Mouse (Mus musculus) kidney, embryonic 16.5 days (tissue): ENCODE results near the gene Plscr2. TPM values are rescaled to one million over a fixed set of nuclear protein-coding genes. Genes with fewer than 3 reads are reported as not detected.
"Not testable (repeated sequence)": the region's sequence is repeated elsewhere in the genome, so short reads cannot be mapped to it uniquely, and the experiment has no call there.

Experiments
- ATAC-seq: fragments of 200-750 bp; cut with Nextera tagmentation; 2 replicates; pipeline ENCODE4 v1.8.0; 2017; ENCODE audit warnings: moderate TSS enrichment; ENCODE audit not compliant: low FRiP score, low TSS enrichment
- H3K27ac ChIP-seq: fragments of 300-500 bp; sonication (generic); 2 replicates; pipeline ENCODE4 v1.5.1; 2014; ENCODE audit warnings: low read length
- H3K27me3 ChIP-seq: fragments of 300-500 bp; sonication (generic); 2 replicates; pipeline ENCODE4 v1.6.1; 2014; ENCODE audit warnings: low read length, control low read depth, mixed read lengths; ENCODE audit not compliant: insufficient read depth
- H3K36me3 ChIP-seq: fragments of 300-500 bp; sonication (generic); 2 replicates; pipeline ENCODE4 v1.6.1; 2014; ENCODE audit warnings: low read length, control low read depth, mixed read lengths; ENCODE audit not compliant: insufficient read depth
- H3K4me1 ChIP-seq: fragments of 300-500 bp; sonication (generic); 2 replicates; pipeline ENCODE4 v1.6.1; 2014; ENCODE audit warnings: low read length, control low read depth, mixed read lengths; ENCODE audit not compliant: insufficient read depth
- H3K4me2 ChIP-seq: fragments of 300-500 bp; sonication (generic); replicated peaks from 2 replicates; pipeline ENCODE4 v1.6.1; 2014; ENCODE audit warnings: low read depth, low read length
- H3K4me3 ChIP-seq: fragments of 300-500 bp; sonication (generic); 2 replicates; pipeline ENCODE4 v1.5.1; 2014; ENCODE audit warnings: mild to moderate bottlenecking, low read length
- H3K9ac ChIP-seq: fragments of 300-500 bp; sonication (generic); replicated peaks from 2 replicates; pipeline ENCODE4 v1.6.1; 2014; ENCODE audit warnings: low read length
- H3K9me3 ChIP-seq: fragments of 300-500 bp; sonication (generic); 2 replicates; pipeline ENCODE4 v1.6.1; 2016; ENCODE audit warnings: low read length, control low read depth
- WGBS: fragments of 180-500 bp; shearing (Covaris S2); extraction: QIAGEN DNeasy Blood & Tissue Kit; methylation state at CpG from one replicate; pipeline ENCODE4 v1.1.7; 2014; 5-methylcytosine and 5-hydroxymethylcytosine counted together
- polyA plus RNA-seq: library from polyadenylated mRNA; unstranded; fragments of >200 nt; fragmentation: Nextera tagmentation; extraction: Ambion mirVana; gene quantifications from 2 replicates; pipeline ENCODE4 v1.2.1, GENCODE M21; 2015

Gene Plscr2
- polyA plus RNA-seq, 1 experiment from 2014 or later = 47.8 TPM

DNA sequence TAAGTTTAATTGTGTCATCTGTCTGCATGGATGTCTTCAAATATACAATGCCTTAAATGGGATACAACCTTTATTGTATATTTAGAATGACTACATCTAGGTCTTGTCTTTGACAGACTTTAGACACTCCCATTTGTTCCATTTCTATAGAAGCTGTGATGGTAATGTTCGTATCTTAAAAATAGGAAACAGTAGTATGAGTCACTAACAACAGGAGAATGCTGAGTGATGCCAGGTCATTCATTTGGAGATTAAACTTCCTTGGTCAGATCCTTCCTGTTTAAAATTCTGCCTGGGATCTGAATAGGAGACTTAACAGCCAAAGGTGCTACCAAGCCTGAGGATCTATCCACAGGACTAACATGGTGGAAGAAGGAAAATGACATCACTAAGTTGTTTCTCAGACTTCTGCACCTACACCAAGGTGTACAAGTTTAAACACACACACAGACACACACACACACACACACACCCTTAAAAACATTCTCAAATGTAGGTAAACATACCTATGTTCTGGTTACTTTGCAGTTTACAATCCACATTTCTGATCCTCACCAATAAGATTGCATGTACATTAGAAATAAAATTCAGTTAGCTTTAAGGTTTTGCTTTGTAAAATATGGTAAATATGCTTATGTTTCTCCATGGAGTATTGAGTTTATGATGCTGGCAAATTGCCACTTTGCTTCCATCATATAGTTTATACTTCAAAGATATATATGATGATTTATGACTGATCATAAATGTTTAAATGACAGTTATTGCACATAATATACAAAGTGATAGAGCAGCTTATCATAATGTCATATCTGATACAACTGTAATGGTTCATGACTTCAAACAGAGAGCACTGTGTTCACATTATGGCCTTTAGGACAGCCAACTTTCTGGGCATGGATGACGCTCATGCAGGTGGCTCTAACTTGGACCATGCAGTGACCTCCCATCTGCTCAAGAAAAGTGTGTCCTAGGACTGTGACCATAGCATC is 18.5 kb downstream of the Plscr2 start:
- Histone ChIP-seq H3K9ac (no peak overlapping the region), H3K4me3 (no peak overlapping the region), H3K27ac (no peak overlapping the region), H3K4me2 (no peak overlapping the region), H3K36me3 (no peaks in the 10 kb centered on the region), H3K9me3 (no peaks in the 10 kb centered on the region), H3K27me3 (no peaks in the 10 kb centered on the region), H3K4me1 (peaks cover 17% of the 10 kb centered on the region; the same call in 1 of the 2 replicates)
- ATAC-seq = no peak
- 91% methylated on average over 2 of the region's 2 CpGs for WGBS

- Histone ChIP-seq H3K4me3 (no peak overlapping the region), H3K27me3 (no peaks in the 10 kb centered on the region), H3K36me3 (no peaks in the 10 kb centered on the region), H3K9ac (no peak overlapping the region), H3K4me2 (no peak overlapping the region), H3K9me3 (no peaks in the 10 kb centered on the region), H3K4me1 (0 out of 2 replicates have a peak, but pooled peaks cover 10% of the 10 kb centered on the region), H3K27ac (peak overlapping the region; percentile 61; the same call in 1 of the 2 replicates)
- 45% methylated on average over 1 of the region's 1 CpGs for WGBS
- ATAC-seq = 0 out of 2 replicates have a peak, but pooled peaks have one; percentile 54
These were observed 22.9 kb downstream of the Plscr2 start for GRCm38 (mm10) chr9:92298288-92298687.

DNA sequence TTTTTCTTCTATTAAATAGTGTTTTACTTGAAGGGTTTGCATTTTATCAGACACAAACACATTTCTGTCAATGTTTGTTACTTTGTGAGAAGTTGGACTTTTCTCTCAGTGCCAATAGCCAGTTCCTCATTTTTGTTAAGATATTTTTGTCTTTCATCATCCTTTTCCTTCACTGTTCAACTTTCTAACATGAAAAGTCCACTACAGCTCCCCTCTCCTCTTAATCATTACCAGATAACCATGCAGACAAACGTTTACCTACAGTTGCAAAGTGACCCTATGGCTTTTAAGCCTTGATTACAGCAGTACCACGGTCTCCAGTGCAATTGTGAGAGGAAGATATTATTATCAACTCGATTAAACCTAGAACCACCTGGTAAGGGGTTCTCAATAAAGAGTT is 25.8 kb downstream of the Plscr2 start:
- Histone ChIP-seq H3K9me3 (no peaks in the 10 kb centered on the region), H3K27ac (no peak overlapping the region), H3K4me3 (no peak overlapping the region), H3K9ac (no peak overlapping the region), H3K27me3 (no peaks in the 10 kb centered on the region), H3K4me2 (no peak overlapping the region), H3K36me3 (no peaks in the 10 kb centered on the region), H3K4me1 (peaks cover 12% of the 10 kb centered on the region; the same call in 1 of the 2 replicates)
- ATAC-seq = no peak
- 62% methylated on average over 3 of the region's 3 CpGs for WGBS

- no peak overlapping the region for H3K4me2 ChIP-seq
- WGBS = 36% methylated on average over 8 of the region's 8 CpGs
- H3K9me3 ChIP-seq = no peaks in the 10 kb centered on the region
- H3K27ac ChIP-seq = no peak overlapping the region
- H3K9ac ChIP-seq = no peak overlapping the region
- H3K4me1 ChIP-seq = peaks cover 2% of the 10 kb centered on the region; the same call in 1 of the 2 replicates
- H3K27me3 ChIP-seq = no peaks in the 10 kb centered on the region
- H3K4me3 ChIP-seq = no peak overlapping the region
- no peaks in the 10 kb centered on the region for H3K36me3 ChIP-seq
- peak; percentile 71 for ATAC-seq
These were observed 29.7 kb downstream of the Plscr2 start for GRCm38 (mm10) chr9:92305075-92305474.

- Histone ChIP-seq H3K4me2 (no peak overlapping the region), H3K9me3 (no peaks in the 10 kb centered on the region), H3K27me3 (no peaks in the 10 kb centered on the region), H3K4me3 (no peak overlapping the region), H3K4me1 (peaks cover 2% of the 10 kb centered on the region; the same call in 1 of the 2 replicates), H3K36me3 (no peaks in the 10 kb centered on the region), H3K9ac (no peak overlapping the region), H3K27ac (no peak overlapping the region)
- peak; percentile 46; the same call in 1 of the 2 replicates for ATAC-seq
- 73% methylated on average over 8 of the region's 8 CpGs for WGBS
These were observed 30.3 kb downstream of the Plscr2 start for GRCm38 (mm10) chr9:92305620-92306220.

DNA sequence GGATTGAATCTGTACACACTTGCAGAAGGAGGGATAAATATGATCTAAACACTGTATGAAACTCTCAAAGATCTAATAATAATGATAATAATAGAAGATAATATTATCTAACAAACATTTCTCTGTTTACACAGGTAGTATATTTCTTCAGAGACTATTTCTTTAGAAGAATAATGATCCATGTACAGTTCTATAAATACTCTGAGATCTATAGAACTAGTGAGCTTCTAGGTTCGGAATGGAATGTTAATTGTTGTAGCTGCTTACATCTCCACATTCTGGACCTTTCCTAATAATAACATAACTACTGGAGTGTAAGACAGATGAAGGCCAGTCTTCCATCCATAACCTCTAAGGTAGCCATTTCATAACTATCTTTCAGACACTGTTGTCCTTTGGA is 33.7 kb downstream of the Plscr2 start, which contains the start of gene 1700057G04Rik:
Gene 1700057G04Rik (plus strand): TSS at position 301 of the 400 bp plus-strand sequence.
- H3K27me3 ChIP-seq = no peaks in the 10 kb centered on the region
- H3K36me3 ChIP-seq = no peaks in the 10 kb centered on the region
- 80% methylated on average over 1 of the region's 1 CpGs for WGBS
- H3K4me1 ChIP-seq = peaks cover 2% of the 10 kb centered on the region; the same call in 1 of the 2 replicates
- H3K27ac ChIP-seq = no peak within 1 kb of the TSS
- no peak within 1 kb of the TSS for H3K4me2 ChIP-seq
- H3K9ac ChIP-seq = no peak within 1 kb of the TSS
- H3K4me3 ChIP-seq = no peak within 1 kb of the TSS
- no peaks in the 10 kb centered on the region for H3K9me3 ChIP-seq
- ATAC-seq = no peak

DNA sequence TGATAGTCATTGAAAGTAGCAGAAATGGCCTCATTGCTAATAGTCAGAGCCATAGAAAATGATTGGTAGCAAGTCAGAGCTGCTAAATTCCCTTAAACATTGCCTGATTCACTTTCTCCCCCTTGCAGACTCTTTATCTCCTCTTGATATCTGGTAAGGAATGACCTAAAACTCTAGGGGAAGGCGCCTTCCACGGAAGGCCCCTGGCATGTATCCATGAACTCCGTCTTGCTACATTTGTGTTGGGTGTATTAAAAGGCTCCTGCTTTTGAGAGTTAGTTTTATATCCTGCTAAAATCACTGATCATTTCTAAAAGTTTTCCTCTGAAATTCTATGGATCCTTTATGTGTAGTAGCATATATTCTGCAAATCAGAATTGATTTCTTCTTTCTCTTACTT is 41.4 kb downstream of the Plscr2 start:
- Histone ChIP-seq H3K4me3 (no peak overlapping the region), H3K36me3 (no peaks in the 10 kb centered on the region), H3K27ac (no peak overlapping the region), H3K27me3 (no peaks in the 10 kb centered on the region), H3K4me1 (no peaks in the 10 kb centered on the region), H3K4me2 (no peak overlapping the region), H3K9me3 (no peaks in the 10 kb centered on the region), H3K9ac (no peak overlapping the region)
- no peak for ATAC-seq
- 75% methylated on average over 3 of the region's 3 CpGs for WGBS

DNA sequence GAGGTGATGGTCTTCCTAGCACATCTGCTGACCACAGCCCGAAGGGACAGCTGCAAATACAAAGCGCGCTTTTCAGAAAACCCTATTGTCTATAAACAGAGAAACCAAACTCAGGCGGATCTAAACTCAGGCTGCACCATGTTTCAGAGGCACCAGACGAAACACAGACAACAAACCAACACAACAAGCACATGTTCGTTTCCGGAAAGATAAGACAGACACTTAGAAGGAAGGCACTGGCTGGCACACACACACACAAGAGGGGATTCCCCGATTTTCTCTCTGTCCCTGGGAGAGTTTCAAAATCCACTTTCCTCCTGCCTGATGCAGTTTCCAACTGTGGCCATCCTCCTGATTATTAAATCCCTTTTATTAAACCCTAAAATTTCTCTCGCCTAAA is 50.5 kb downstream of the Plscr2 start:
- not testable (repeated sequence) for H3K9ac ChIP-seq, H3K27ac ChIP-seq, H3K4me1 ChIP-seq, H3K27me3 ChIP-seq, ATAC-seq, H3K4me2 ChIP-seq, H3K9me3 ChIP-seq, H3K4me3 ChIP-seq, H3K36me3 ChIP-seq
- WGBS = 83% methylated on average over 9 of the region's 9 CpGs

GRCm38 (mm10) chr9:92326813-92327212 is 51.4 kb downstream of the Plscr2 start:
- no peak overlapping the region for H3K4me2 ChIP-seq
- H3K27me3 ChIP-seq = no peaks in the 10 kb centered on the region
- no peak overlapping the region for H3K27ac ChIP-seq
- H3K9me3 ChIP-seq = no peaks in the 10 kb centered on the region
- no peak for ATAC-seq
- H3K4me3 ChIP-seq = no peak overlapping the region
- 95% methylated on average over 4 of the region's 4 CpGs for WGBS
- H3K9ac ChIP-seq = no peak overlapping the region
- no peaks in the 10 kb centered on the region for H3K36me3 ChIP-seq
- H3K4me1 ChIP-seq = no peaks in the 10 kb centered on the region
